Comparison of ENCODE assay signal across 16 mouse cellular contexts in genomic region chr5:124992323-124992722, GRCm38 (mm10). TPM values are rescaled to one million over a fixed set of nuclear protein-coding genes. Genes with fewer than 3 reads are reported as not detected.
DNase-seq lines count a peak whose midpoint lies in the region; ATAC-seq and TF ChIP-seq lines count a peak whose summit lies in the region.
"Had no signal": no experiment of that assay in that cellular context is flagged by ENCODE, and none has a peak within 500 bp of the region (broad histone marks: within the 10 kb centered on the region; RNA-seq: fewer than 3 reads in every experiment).

No protein-coding gene starts in this region.

- TF ChIP-seq POLR2A in lung, adult 2 months (IDR thresholded peaks at IDR 0.05; ENCODE audit: borderline replicate concordance, extremely low read depth, low read depth, low read length): no peak

- WGBS in heart, postnatal 0 days: 89% methylated on average over 8 of the region's 8 CpGs
- WGBS in lung, embryonic 14.5 days: 64% methylated on average over 8 of the region's 8 CpGs
- 78% methylated on average over 8 of the region's 8 CpGs for WGBS in lung, adult 2 months
- 72% methylated on average over 8 of the region's 8 CpGs for WGBS in embryonic facial prominence, embryonic 15.5 days
- 69% methylated on average over 8 of the region's 8 CpGs for WGBS in stomach, embryonic 16.5 days

- H3K4me2 ChIP-seq in heart, postnatal 0 days (ENCODE audit: low read depth, low read length): no peak overlapping the region
- peak overlapping the region; percentile 18; the same call in 1 of the 2 replicates for H3K4me2 ChIP-seq in lung, embryonic 14.5 days
- no peak overlapping the region for H3K4me2 ChIP-seq in embryonic facial prominence, embryonic 15.5 days (replicated peaks)
- no peak overlapping the region for H3K4me2 ChIP-seq in stomach, embryonic 16.5 days (ENCODE audit: low read depth, low read length)
- H3K4me2 ChIP-seq: forebrain, embryonic 12.5 days; hindbrain, embryonic 15.5 days; midbrain, embryonic 15.5 days had no signal

- peak overlapping the region; percentile 53 for H3K27ac ChIP-seq in heart, postnatal 0 days (ENCODE audit: low read depth)
- peak overlapping the region; percentile 86 for H3K27ac ChIP-seq in lung, embryonic 14.5 days (ENCODE audit: low read depth)
- H3K27ac ChIP-seq in embryonic facial prominence, embryonic 15.5 days (replicated peaks): peak overlapping the region; percentile 75; the same call in 1 of the 2 replicates
- H3K27ac ChIP-seq in stomach, embryonic 16.5 days (ENCODE audit: low read length): peak overlapping the region; percentile 66; the same call in 1 of the 2 replicates
- H3K27ac ChIP-seq: forebrain, embryonic 12.5 days; hindbrain, embryonic 15.5 days; midbrain, embryonic 15.5 days had no signal

- H3K4me1 ChIP-seq in heart, postnatal 0 days (ENCODE audit: control insufficient read depth, insufficient read depth): peaks cover 14% of the 10 kb centered on the region
- no peaks in the 10 kb centered on the region for H3K4me1 ChIP-seq in lung, embryonic 14.5 days (ENCODE audit: insufficient read depth)
- 0 out of 2 replicates have a peak, but pooled peaks cover 2% of the 10 kb centered on the region for H3K4me1 ChIP-seq in lung, adult 2 months (ENCODE audit: control insufficient read depth, insufficient read depth, low read length)
- peaks cover 4% of the 10 kb centered on the region; the same call in 1 of the 2 replicates for H3K4me1 ChIP-seq in embryonic facial prominence, embryonic 15.5 days
- H3K4me1 ChIP-seq in stomach, embryonic 16.5 days (ENCODE audit: control insufficient read depth, insufficient read depth, low read length): peaks cover 8% of the 10 kb centered on the region
- H3K4me1 ChIP-seq: forebrain, embryonic 12.5 days; hindbrain, embryonic 15.5 days; midbrain, embryonic 15.5 days had no signal

- H3K9me3 ChIP-seq in heart, postnatal 0 days (replicated peaks; ENCODE audit: control insufficient read depth, low read length): no peaks in the 10 kb centered on the region
- no peaks in the 10 kb centered on the region for H3K9me3 ChIP-seq in lung, embryonic 14.5 days (ENCODE audit: low read depth, low read length)
- H3K9me3 ChIP-seq in embryonic facial prominence, embryonic 15.5 days (replicated peaks): no peaks in the 10 kb centered on the region
- no peaks in the 10 kb centered on the region for H3K9me3 ChIP-seq in stomach, embryonic 16.5 days (replicated peaks; ENCODE audit: control insufficient read depth, low read length)
- H3K9me3 ChIP-seq: forebrain, embryonic 12.5 days; hindbrain, embryonic 15.5 days; midbrain, embryonic 15.5 days had no signal

- no peak for DNase-seq in heart, postnatal 0 days (ENCODE audit: low spot score)
- no peak for DNase-seq in heart, adult 18-20 months
- peak; percentile 45 for DNase-seq in lung, embryonic 14.5 days
- DNase-seq in lung, adult 2 months: no peak
- DNase-seq in urinary bladder, adult 18-20 months (ENCODE audit: low spot score in 2 of 2): no peak
- DNase-seq: cerebellum, adult 18-20 months; liver, postnatal 0 days; right cerebral cortex, postnatal 14 days had no signal

- H3K4me3 ChIP-seq in heart, postnatal 0 days (ENCODE audit: low read depth, low read length): no peak overlapping the region
- no peak overlapping the region for H3K4me3 ChIP-seq in lung, embryonic 14.5 days (ENCODE audit: low read depth, low read length)
- no peak overlapping the region for H3K4me3 ChIP-seq in lung, adult 2 months (replicated peaks; ENCODE audit: extremely low read depth, low read depth, low read length)
- no peak overlapping the region for H3K4me3 ChIP-seq in embryonic facial prominence, embryonic 15.5 days (replicated peaks)
- H3K4me3 ChIP-seq in stomach, embryonic 16.5 days (replicated peaks; ENCODE audit: low read length): no peak overlapping the region
- H3K4me3 ChIP-seq: forebrain, embryonic 12.5 days; hindbrain, embryonic 15.5 days; midbrain, embryonic 15.5 days had no signal

- TF ChIP-seq EP300 in heart, postnatal 0 days (IDR thresholded peaks at IDR 0.05; ENCODE audit: low read depth): no peak

- no peaks in the 10 kb centered on the region for H3K36me3 ChIP-seq in heart, postnatal 0 days (replicated peaks; ENCODE audit: control insufficient read depth, insufficient read depth, low read length)
- no peaks in the 10 kb centered on the region for H3K36me3 ChIP-seq in lung, embryonic 14.5 days (ENCODE audit: insufficient read depth)
- H3K36me3 ChIP-seq in embryonic facial prominence, embryonic 15.5 days: no peaks in the 10 kb centered on the region
- H3K36me3 ChIP-seq in stomach, embryonic 16.5 days (ENCODE audit: control insufficient read depth, insufficient read depth, low read length): no peaks in the 10 kb centered on the region
- H3K36me3 ChIP-seq: forebrain, embryonic 12.5 days; hindbrain, embryonic 15.5 days; midbrain, embryonic 15.5 days had no signal

- no peak for TF ChIP-seq CTCF in heart, postnatal 0 days (IDR thresholded peaks at IDR 0.05; ENCODE audit: low read depth)
- no peak for TF ChIP-seq CTCF in lung, embryonic 14.5 days (IDR thresholded peaks at IDR 0.05; ENCODE audit: low read depth)
- TF ChIP-seq CTCF in lung, adult 2 months (IDR thresholded peaks at IDR 0.05; ENCODE audit: insufficient read depth, low read length): no peak

- H3K9ac ChIP-seq in heart, postnatal 0 days (replicated peaks; ENCODE audit: low read depth, low read length): no peak overlapping the region
- H3K9ac ChIP-seq in lung, embryonic 14.5 days: 0 out of 2 replicates have a peak overlapping the region, but pooled peaks have one; percentile 29
- H3K9ac ChIP-seq in embryonic facial prominence, embryonic 15.5 days: no peak overlapping the region
- H3K9ac ChIP-seq in stomach, embryonic 16.5 days (ENCODE audit: low read length): no peak overlapping the region
- H3K9ac ChIP-seq: forebrain, embryonic 12.5 days; hindbrain, embryonic 15.5 days; liver, postnatal 0 days; midbrain, embryonic 15.5 days had no signal

- ATAC-seq in heart, postnatal 0 days (ENCODE audit: insufficient read depth, low read depth): no peak
- ATAC-seq in lung, embryonic 14.5 days (ENCODE audit: insufficient read depth): peak; percentile 45; the same call in 1 of the 2 replicates
- ATAC-seq in embryonic facial prominence, embryonic 15.5 days (ENCODE audit: insufficient number of reproducible peaks, low FRiP score, low TSS enrichment, low read depth): no peak
- ATAC-seq in stomach, embryonic 16.5 days (ENCODE audit: insufficient read depth, low FRiP score): no peak
- ATAC-seq: CD4-positive, CD25-positive, alpha-beta regulatory T cell, adult 4 months; midbrain, embryonic 15.5 days had no signal

- no peaks in the 10 kb centered on the region for H3K27me3 ChIP-seq in heart, postnatal 0 days (ENCODE audit: control insufficient read depth, insufficient read depth, low read length)
- no peaks in the 10 kb centered on the region for H3K27me3 ChIP-seq in lung, embryonic 14.5 days (ENCODE audit: insufficient read depth, low read length)
- no peaks in the 10 kb centered on the region for H3K27me3 ChIP-seq in embryonic facial prominence, embryonic 15.5 days
- no peaks in the 10 kb centered on the region for H3K27me3 ChIP-seq in stomach, embryonic 16.5 days (ENCODE audit: control insufficient read depth, insufficient read depth, low read length)
- H3K27me3 ChIP-seq: forebrain, embryonic 12.5 days; hindbrain, embryonic 15.5 days; midbrain, embryonic 15.5 days had no signal

RNA-seq across cellular contexts. Expression of gene Rflna, which starts 10.7 kb away (rescaled TPM):
- not detected in 2 replicates for total RNA-seq in heart, postnatal 0 days (2014; rRNA removed; ENCODE audit: low replicate concordance)
- 0.73 and 0.85 TPM in 2 replicates for polyA plus RNA-seq in heart, postnatal 0 days (2015; fragmentation: Nextera tagmentation; extraction: Ambion mirVana)
- under 1 TPM; 0.18 to 0.20 TPM for total RNA-seq in heart, adult 18-20 months (2021)
- 7.4 and 9.3 TPM in 2 replicates for polyA plus RNA-seq in lung, embryonic 14.5 days (2014; fragmentation: Nextera tagmentation; extraction: Ambion mirVana)
- 20.2 and 26.0 TPM in 2 replicates for polyA plus RNA-seq in lung, adult 2 months (2012; rRNA removed)
- 22.1 and 24.0 TPM in 2 replicates for polyA plus RNA-seq in embryonic facial prominence, embryonic 15.5 days (2015; fragmentation: Nextera tagmentation; extraction: Ambion mirVana)
- 2.7 and 3.0 TPM in 2 replicates for polyA plus RNA-seq in stomach, embryonic 16.5 days (2015; fragmentation: Nextera tagmentation; extraction: Ambion mirVana)
- total RNA-seq: megakaryocyte, adult 5-6 weeks; MEL had no signal
- polyA plus RNA-seq: CD4-positive, CD25-positive, alpha-beta regulatory T cell, adult 4 months had no signal
